Mouse (Mus musculus) testis, adult 2 months (tissue): ENCODE measurements at regions not wholly inside any gene's neighbourhood (a gene's known extent, or its start where the extent isn't known, plus 50 kb on each side); places are given as distances from the start of the nearest gene placed in this dataset.

Experiments
- H3K27ac ChIP-seq: fragments of 200-500 bp; 2 replicates; pipeline ENCODE4 v1.5.1; 2012; ENCODE audit warnings: low read depth, low read length; ENCODE audit not compliant: control insufficient read depth, insufficient read depth
- H3K27me3 ChIP-seq: fragments of 200-500 bp; 2 replicates; pipeline ENCODE4 v1.6.1; 2012; ENCODE audit warnings: mild to moderate bottlenecking, low read length, moderate library complexity; ENCODE audit not compliant: control insufficient read depth, insufficient read depth
- H3K36me3 ChIP-seq: fragments of 200-500 bp; 2 replicates; pipeline ENCODE4 v1.6.1; 2012; ENCODE audit warnings: mild to moderate bottlenecking, low read length; ENCODE audit not compliant: control insufficient read depth, insufficient read depth
- H3K4me1 ChIP-seq: fragments of 200-500 bp; 2 replicates; pipeline ENCODE4 v1.6.1; 2012; ENCODE audit warnings: low read length; ENCODE audit not compliant: control insufficient read depth, insufficient read depth
- H3K4me3 ChIP-seq: fragments of 200-500 bp; 2 replicates; pipeline ENCODE4 v1.5.1; 2012; ENCODE audit warnings: low read depth, mild to moderate bottlenecking, low read length, moderate library complexity, mixed read lengths; ENCODE audit not compliant: control insufficient read depth
- CTCF ChIP-seq: fragments of 200-500 bp; IDR thresholded peaks from 2 replicates; pipeline ENCODE4 v1.5.1; 2012; ENCODE audit warnings: low read depth, mild to moderate bottlenecking, inconsistent platforms, low read length, moderate library complexity; ENCODE audit not compliant: control insufficient read depth, insufficient read depth, insufficient replicate concordance
- POLR2A ChIP-seq: fragments of 200-500 bp; IDR thresholded peaks from 2 replicates; pipeline ENCODE4 v1.6.1; 2012; ENCODE audit warnings: low read depth, mild to moderate bottlenecking, inconsistent platforms, low read length, moderate library complexity; ENCODE audit not compliant: control insufficient read depth

- TF ChIP-seq POLR2A = no peak
- TF ChIP-seq CTCF = no peak
- Histone ChIP-seq H3K4me1 (no peaks in the 10 kb centered on the region), H3K36me3 (no peaks in the 10 kb centered on the region), H3K27me3 (no peaks in the 10 kb centered on the region), H3K27ac (no peak overlapping the region), H3K4me3 (no peak overlapping the region)
These were observed 760.5 kb upstream of the Ddx18 start for GRCm38 (mm10) chr1:122328276-122328675.
